Mouse (Mus musculus) hindbrain, embryonic 15.5 days (tissue): ENCODE data around the gene Bsn. TPM values are rescaled to one million over a fixed set of nuclear protein-coding genes. Genes with fewer than 3 reads are reported as not detected.

Experiments used
- ATAC-seq: fragments of 200-750 bp; cut with Nextera tagmentation; 2 replicates; pipeline ENCODE4 v1.8.0; 2017; ENCODE audit warnings: low read depth, moderate number of reproducible peaks, moderate TSS enrichment; ENCODE audit not compliant: low FRiP score
- H3K27ac ChIP-seq: fragments of 300-500 bp; sonication (generic); replicated peaks from 2 replicates; pipeline ENCODE4 v1.5.1; 2015; ENCODE audit warnings: mild to moderate bottlenecking, inconsistent platforms
- H3K27me3 ChIP-seq: fragments of 300-500 bp; sonication (generic); 2 replicates; pipeline ENCODE4 v1.6.1; 2015; ENCODE audit warnings: control low read depth, inconsistent platforms
- H3K36me3 ChIP-seq: fragments of 300-500 bp; sonication (generic); 2 replicates; pipeline ENCODE4 v1.6.1; 2015; ENCODE audit warnings: control low read depth, inconsistent platforms
- H3K4me1 ChIP-seq: fragments of 300-500 bp; sonication (generic); replicated peaks from 2 replicates; pipeline ENCODE4 v1.6.1; 2015; ENCODE audit warnings: control low read depth, inconsistent platforms
- H3K4me2 ChIP-seq: fragments of 300-500 bp; sonication (generic); 2 replicates; pipeline ENCODE4 v1.6.1; 2015; ENCODE audit warnings: moderate library complexity, mild to moderate bottlenecking, inconsistent platforms
- H3K4me3 ChIP-seq: fragments of 300-500 bp; sonication (generic); 2 replicates; pipeline ENCODE4 v1.5.1; 2015; ENCODE audit warnings: mild to moderate bottlenecking, inconsistent platforms
- H3K9ac ChIP-seq: fragments of 300-500 bp; sonication (generic); 2 replicates; pipeline ENCODE4 v1.6.1; 2015; ENCODE audit warnings: inconsistent platforms
- H3K9me3 ChIP-seq: fragments of 300-500 bp; sonication (generic); 2 replicates; pipeline ENCODE4 v1.6.1; 2016; ENCODE audit warnings: control low read depth, inconsistent platforms
- WGBS: fragments of 180-500 bp; shearing (Covaris S2); methylation state at CpG from one replicate; pipeline ENCODE4 v1.1.7; 2015; 5-methylcytosine and 5-hydroxymethylcytosine counted together
- polyA plus RNA-seq: library from polyadenylated mRNA; unstranded; fragments of >200 nt; fragmentation: Nextera tagmentation; extraction: Ambion mirVana; gene quantifications from 2 replicates; pipeline ENCODE4 v1.2.1, GENCODE M21; 2015

Bsn gene
- polyA plus RNA-seq, 1 experiment from 2014 or later = 10.0 TPM

- Histone ChIP-seq H3K4me3 (no peak overlapping the region), H3K4me1 (peaks cover under 1% of the 10 kb centered on the region; the same call in 1 of the 2 replicates), H3K36me3 (peaks cover 8% of the 10 kb centered on the region), H3K4me2 (no peak overlapping the region), H3K9me3 (no peaks in the 10 kb centered on the region), H3K27me3 (no peaks in the 10 kb centered on the region), H3K9ac (no peak overlapping the region), H3K27ac (no peak overlapping the region)
- ATAC-seq = no peak
- 75% methylated on average over 9 of the region's 9 CpGs for WGBS
These were observed 117.7 kb downstream of the Bsn start for GRCm38 (mm10) chr9:108072481-108072924.

GRCm38 (mm10) chr9:108071801-108072200 lies 118.4 kb downstream of the Bsn start:
- H3K36me3 ChIP-seq = peaks cover 8% of the 10 kb centered on the region
- no peaks in the 10 kb centered on the region for H3K9me3 ChIP-seq
- no peak overlapping the region for H3K4me2 ChIP-seq
- H3K4me1 ChIP-seq = no peaks in the 10 kb centered on the region
- H3K9ac ChIP-seq = no peak overlapping the region
- ATAC-seq = no peak
- H3K4me3 ChIP-seq = no peak overlapping the region
- H3K27me3 ChIP-seq = no peaks in the 10 kb centered on the region
- H3K27ac ChIP-seq = no peak overlapping the region
- 96% methylated on average over 3 of the region's 4 CpGs for WGBS

GRCm38 (mm10) chr9:108069529-108069928 lies 120.7 kb downstream of the Bsn start:
- no peak for ATAC-seq
- H3K4me1 ChIP-seq = no peaks in the 10 kb centered on the region
- peaks cover 8% of the 10 kb centered on the region for H3K36me3 ChIP-seq
- 90% methylated on average over 7 of the region's 7 CpGs for WGBS
- no peak overlapping the region for H3K27ac ChIP-seq
- no peaks in the 10 kb centered on the region for H3K27me3 ChIP-seq
- no peak overlapping the region for H3K4me2 ChIP-seq
- H3K4me3 ChIP-seq = no peak overlapping the region
- H3K9me3 ChIP-seq = no peaks in the 10 kb centered on the region
- no peak overlapping the region for H3K9ac ChIP-seq

- H3K27ac ChIP-seq = no peak overlapping the region
- H3K4me2 ChIP-seq = no peak overlapping the region
- H3K9me3 ChIP-seq = no peaks in the 10 kb centered on the region
- no peaks in the 10 kb centered on the region for H3K27me3 ChIP-seq
- H3K36me3 ChIP-seq = peaks cover 8% of the 10 kb centered on the region
- no peak overlapping the region for H3K9ac ChIP-seq
- no peak overlapping the region for H3K4me3 ChIP-seq
- no peak for ATAC-seq
- no peaks in the 10 kb centered on the region for H3K4me1 ChIP-seq
- WGBS = 90% methylated on average over 9 of the region's 9 CpGs
These were observed 121.2 kb downstream of the Bsn start for GRCm38 (mm10) chr9:108069007-108069406.

GRCm38 (mm10) chr9:108067900-108068299 lies 122.3 kb downstream of the Bsn start:
- 21% methylated on average over 8 of the region's 8 CpGs for WGBS
- H3K27ac ChIP-seq = no peak overlapping the region
- ATAC-seq = no peak
- no peaks in the 10 kb centered on the region for H3K27me3 ChIP-seq
- no peak overlapping the region for H3K9ac ChIP-seq
- H3K9me3 ChIP-seq = no peaks in the 10 kb centered on the region
- H3K4me1 ChIP-seq = no peaks in the 10 kb centered on the region
- peaks cover 8% of the 10 kb centered on the region for H3K36me3 ChIP-seq
- no peak overlapping the region for H3K4me2 ChIP-seq
- H3K4me3 ChIP-seq = no peak overlapping the region

GRCm38 (mm10) chr9:108067199-108067598 lies 123.0 kb downstream of the Bsn start:
- no peak for ATAC-seq
- Histone ChIP-seq H3K9me3 (no peaks in the 10 kb centered on the region), H3K4me3 (no peak overlapping the region), H3K36me3 (peaks cover 15% of the 10 kb centered on the region), H3K9ac (no peak overlapping the region), H3K27me3 (no peaks in the 10 kb centered on the region), H3K4me1 (no peaks in the 10 kb centered on the region), H3K4me2 (no peak overlapping the region), H3K27ac (no peak overlapping the region)
- 80% methylated on average over 7 of the region's 7 CpGs for WGBS

GRCm38 (mm10) chr9:108065491-108066011 lies 124.6 kb downstream of the Bsn start:
- Histone ChIP-seq H3K9me3 (no peaks in the 10 kb centered on the region), H3K27ac (no peak overlapping the region), H3K36me3 (peaks cover 10% of the 10 kb centered on the region; the same call in 1 of the 2 replicates), H3K4me1 (no peaks in the 10 kb centered on the region), H3K4me3 (no peak overlapping the region), H3K27me3 (no peaks in the 10 kb centered on the region), H3K9ac (no peak overlapping the region), H3K4me2 (no peak overlapping the region)
- 46% methylated on average over 5 of the region's 5 CpGs for WGBS
- ATAC-seq = no peak

- H3K4me1 ChIP-seq = no peaks in the 10 kb centered on the region
- no peak overlapping the region for H3K4me2 ChIP-seq
- 87% methylated on average over 12 of the region's 12 CpGs for whole genome bisulfite sequencing
- H3K36me3 ChIP-seq = peaks cover 27% of the 10 kb centered on the region
- ATAC-seq = no peak
- H3K4me3 ChIP-seq = no peak overlapping the region
- no peak overlapping the region for H3K27ac ChIP-seq
- no peak overlapping the region for H3K9ac ChIP-seq
- H3K9me3 ChIP-seq = no peaks in the 10 kb centered on the region
- H3K27me3 ChIP-seq = no peaks in the 10 kb centered on the region
These were observed 126.8 kb downstream of the Bsn start for GRCm38 (mm10) chr9:108063361-108063760.

- Histone ChIP-seq H3K4me1 (no peaks in the 10 kb centered on the region), H3K9ac (no peak overlapping the region), H3K4me3 (no peak overlapping the region), H3K4me2 (no peak overlapping the region), H3K9me3 (no peaks in the 10 kb centered on the region), H3K27me3 (no peaks in the 10 kb centered on the region), H3K27ac (no peak overlapping the region), H3K36me3 (peaks cover 39% of the 10 kb centered on the region)
- ATAC-seq = no peak
- 91% methylated on average over 3 of the region's 3 CpGs for WGBS
These were observed 128.0 kb downstream of the Bsn start for GRCm38 (mm10) chr9:108062142-108062541.

GRCm38 (mm10) chr9:108058291-108058690 lies 131.9 kb downstream of the Bsn start:
- Histone ChIP-seq H3K4me1 (no peaks in the 10 kb centered on the region), H3K9me3 (no peaks in the 10 kb centered on the region), H3K4me3 (no peak overlapping the region), H3K4me2 (no peak overlapping the region), H3K27me3 (no peaks in the 10 kb centered on the region), H3K9ac (no peak overlapping the region), H3K36me3 (peaks cover 43% of the 10 kb centered on the region), H3K27ac (no peak overlapping the region)
- 92% methylated on average over 9 of the region's 9 CpGs for WGBS
- ATAC-seq = no peak

- Histone ChIP-seq H3K27me3 (no peaks in the 10 kb centered on the region), H3K4me3 (no peak overlapping the region), H3K36me3 (peaks cover 37% of the 10 kb centered on the region), H3K9me3 (no peaks in the 10 kb centered on the region), H3K4me2 (no peak overlapping the region), H3K27ac (no peak overlapping the region), H3K9ac (no peak overlapping the region), H3K4me1 (peaks cover 10% of the 10 kb centered on the region)
- WGBS = 91% methylated on average over 5 of the region's 5 CpGs
- ATAC-seq = no peak
These were observed 133.0 kb downstream of the Bsn start for GRCm38 (mm10) chr9:108057262-108057562.

GRCm38 (mm10) chr9:108056361-108057261 lies 133.6 kb downstream of the Bsn start:
- WGBS = 83% methylated on average over 28 of the region's 28 CpGs
- no peak overlapping the region for H3K27ac ChIP-seq
- peaks cover 10% of the 10 kb centered on the region for H3K4me1 ChIP-seq
- H3K4me2 ChIP-seq = no peak overlapping the region
- no peak for ATAC-seq
- H3K36me3 ChIP-seq = peaks cover 38% of the 10 kb centered on the region
- H3K4me3 ChIP-seq = no peak overlapping the region
- no peak overlapping the region for H3K9ac ChIP-seq
- H3K9me3 ChIP-seq = no peaks in the 10 kb centered on the region
- H3K27me3 ChIP-seq = no peaks in the 10 kb centered on the region
